Mouse (Mus musculus) heart, postnatal 0 days (tissue): Measurements from ENCODE around the gene Mark4. TPM values are rescaled to one million over a fixed set of nuclear protein-coding genes. Genes with fewer than 3 reads are reported as not detected.

Experiments
- ATAC-seq: fragments of 200-750 bp; cut with Nextera tagmentation; 2 replicates; pipeline ENCODE4 v1.8.0; 2017; ENCODE audit warnings: low read depth, moderate number of reproducible peaks, moderate library complexity; ENCODE audit not compliant: insufficient read depth
- DNase-seq: peaks from one replicate; pipeline ENCODE4 v3.0.0-alpha.2; 2016; ENCODE audit warnings: low spot score
- H3K27ac ChIP-seq: fragments of 300-500 bp; sonication (generic); 2 replicates; pipeline ENCODE4 v1.5.1; 2014; ENCODE audit warnings: low read depth, mild to moderate bottlenecking
- H3K27me3 ChIP-seq: fragments of 300-500 bp; sonication (generic); 2 replicates; pipeline ENCODE4 v1.6.1; 2014; ENCODE audit warnings: low read length, mixed read lengths; ENCODE audit not compliant: control insufficient read depth, insufficient read depth
- H3K36me3 ChIP-seq: fragments of 300-500 bp; sonication (generic); replicated peaks from 2 replicates; pipeline ENCODE4 v1.6.1; 2014; ENCODE audit warnings: low read length, mixed read lengths; ENCODE audit not compliant: control insufficient read depth, insufficient read depth
- H3K4me1 ChIP-seq: fragments of 300-500 bp; sonication (generic); 2 replicates; pipeline ENCODE4 v1.6.1; 2014; ENCODE audit warnings: antibody characterized with exemption; ENCODE audit not compliant: control insufficient read depth, insufficient read depth
- H3K4me2 ChIP-seq: fragments of 300-500 bp; sonication (generic); 2 replicates; pipeline ENCODE4 v1.6.1; 2014; ENCODE audit warnings: low read depth, mild to moderate bottlenecking, low read length, moderate library complexity
- H3K4me3 ChIP-seq: fragments of 300-500 bp; sonication (generic); 2 replicates; pipeline ENCODE4 v1.5.1; 2014; ENCODE audit warnings: low read depth, low read length
- H3K9ac ChIP-seq: fragments of 300-500 bp; sonication (generic); replicated peaks from 2 replicates; pipeline ENCODE4 v1.6.1; 2014; ENCODE audit warnings: low read depth, low read length, mixed read lengths
- H3K9me3 ChIP-seq: fragments of 300-500 bp; sonication (generic); replicated peaks from 2 replicates; pipeline ENCODE4 v1.6.1; 2016; ENCODE audit warnings: low read length; ENCODE audit not compliant: control insufficient read depth
- CTCF ChIP-seq: IDR thresholded peaks from 2 replicates; pipeline ENCODE4 v1.5.1; 2016; ENCODE audit warnings: antibody characterized with exemption, control low read depth, low read depth
- EP300 ChIP-seq: IDR thresholded peaks from 2 replicates; pipeline ENCODE4 v1.6.1; 2016; ENCODE audit warnings: antibody characterized with exemption, low read depth
- WGBS: fragments of 180-500 bp; shearing (Covaris S2); extraction: QIAGEN DNeasy Blood & Tissue Kit; methylation state at CpG from one replicate; pipeline ENCODE4 v1.1.7; 2014; 5-methylcytosine and 5-hydroxymethylcytosine counted together
- microRNA counts: library from miRNA; unstranded; fragments of <30 nt; microRNA quantifications from one replicate; lab custom pipeline; 2015
- microRNA-seq: library from miRNA; unstranded; fragments of <30 nt; microRNA quantifications from one replicate; pipeline ENCODE4, GENCODE M21; 2016
- polyA plus RNA-seq: library from polyadenylated mRNA; unstranded; fragments of >200 nt; fragmentation: Nextera tagmentation; extraction: Ambion mirVana; gene quantifications from 2 replicates; pipeline ENCODE4 v1.2.1, GENCODE M21; 2015
- total RNA-seq: library from RNA; depleted of rRNA; stranded (reverse); fragments of >200 nt; gene quantifications from 2 replicates; pipeline ENCODE4 v1.2.3, GENCODE M21; 2014; ENCODE audit warnings: low replicate concordance; rRNA removed

The Mark4 gene
- total and polyA plus RNA-seq, 2 experiments from 2014 or later = 5.6 to 26.4 TPM

GRCm38 (mm10) chr7:19378049-19378448 lies 80.6 kb downstream of the Mark4 start:
- no peak for TF ChIP-seq CTCF
- no peak for TF ChIP-seq EP300
- WGBS = 28% methylated on average over 8 of the region's 8 CpGs
- Histone ChIP-seq H3K4me3 (no peak overlapping the region), H3K4me1 (peaks cover 4% of the 10 kb centered on the region; the same call in 1 of the 2 replicates), H3K9me3 (no peaks in the 10 kb centered on the region), H3K36me3 (peaks cover 29% of the 10 kb centered on the region), H3K4me2 (no peak overlapping the region), H3K27me3 (no peaks in the 10 kb centered on the region), H3K27ac (peak overlapping the region; percentile 26), H3K9ac (no peak overlapping the region)
- DNase-seq (peak; percentile 9), ATAC-seq (no peak)

DNA sequence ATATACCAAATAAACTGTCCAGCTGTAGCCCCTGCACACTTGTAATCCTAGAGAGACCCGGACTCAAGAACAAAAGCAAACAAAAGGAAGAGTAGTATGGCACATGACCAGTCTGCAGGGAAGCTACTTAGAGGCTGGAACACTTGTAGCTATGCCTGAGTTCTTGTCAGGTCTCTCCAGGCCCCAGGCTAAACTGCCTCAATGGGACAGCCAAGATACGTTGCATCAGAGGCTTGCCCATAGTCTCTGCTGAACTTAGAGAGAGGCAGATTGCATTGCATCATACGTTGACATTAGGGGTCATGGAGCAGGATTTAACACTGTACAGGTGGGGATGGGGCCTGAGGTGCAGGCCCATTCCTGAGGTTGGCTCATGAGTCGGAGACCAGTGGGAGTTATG lies 82.6 kb downstream of the Mark4 start:
- peaks cover 43% of the 10 kb centered on the region for H3K36me3 ChIP-seq
- H3K27ac ChIP-seq = no peak overlapping the region
- no peak overlapping the region for H3K4me2 ChIP-seq
- H3K4me1 ChIP-seq = no peaks in the 10 kb centered on the region
- 84% methylated on average over 4 of the region's 4 CpGs for WGBS
- ATAC-seq = no peak
- TF ChIP-seq EP300 (no peak), CTCF (no peak)
- H3K4me3 ChIP-seq = no peak overlapping the region
- no peak for DNase-seq
- H3K9me3 ChIP-seq = no peaks in the 10 kb centered on the region
- no peaks in the 10 kb centered on the region for H3K27me3 ChIP-seq
- no peak overlapping the region for H3K9ac ChIP-seq

DNA sequence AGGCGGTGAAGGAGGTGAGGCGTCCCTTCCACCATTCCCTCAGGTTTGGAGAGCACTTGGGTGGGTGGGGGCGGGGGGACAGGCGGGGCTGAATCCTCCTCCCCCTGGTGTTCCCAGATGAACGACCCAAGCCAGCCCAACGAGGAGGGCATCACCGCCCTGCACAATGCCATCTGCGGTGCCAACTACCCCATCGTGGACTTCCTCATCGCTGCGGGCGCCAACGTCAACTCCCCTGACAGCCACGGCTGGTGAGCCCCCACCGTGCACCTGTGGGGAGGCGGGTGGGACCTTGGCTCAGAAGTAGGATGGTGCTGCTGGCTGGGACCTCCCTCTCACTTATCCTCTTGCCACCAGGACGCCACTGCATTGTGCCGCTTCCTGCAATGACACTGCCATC lies 83.3 kb downstream of the Mark4 start:
- no peak for DNase-seq
- no peak overlapping the region for H3K27ac ChIP-seq
- no peaks in the 10 kb centered on the region for H3K4me1 ChIP-seq
- WGBS = 77% methylated on average over 16 of the region's 18 CpGs
- no peak overlapping the region for H3K9ac ChIP-seq
- peaks cover 47% of the 10 kb centered on the region for H3K36me3 ChIP-seq
- H3K9me3 ChIP-seq = no peaks in the 10 kb centered on the region
- ATAC-seq = no peak
- H3K4me2 ChIP-seq = no peak overlapping the region
- H3K4me3 ChIP-seq = no peak overlapping the region
- TF ChIP-seq CTCF (no peak), EP300 (no peak)
- H3K27me3 ChIP-seq = no peaks in the 10 kb centered on the region

MicroRNA genes within 50 kb of the gene (microRNA counts, 519-probe panel; counts per million panel counts)
- not detected for microRNA mmu-miR-343 (lab: Ali Mortazavi, UCI)

Small RNA genes within 50 kb of the gene (microRNA-seq; reads per million reads assigned to microRNA genes)
- not detected for gene Mir343

Other genes starting within 250 kb of the Mark4 start
- gene Gpr4, start 246.3 kb downstream of the Mark4 start, total RNA-seq = 3.5 and 10.6 TPM in 2 replicates
- 3.6 TPM in 2 replicates for gene Gpr4, start 246.3 kb downstream of the Mark4 start, polyA plus RNA-seq
- 52.9 and 56.4 TPM in 2 replicates for gene Opa3, start 230.5 kb downstream of the Mark4 start, total RNA-seq
- 37.6 and 40.5 TPM in 2 replicates for gene Opa3, start 230.5 kb downstream of the Mark4 start, polyA plus RNA-seq
- 115 and 127 TPM in 2 replicates for gene Vasp, start 187.0 kb downstream of the Mark4 start, total RNA-seq
- gene Vasp, start 187.0 kb downstream of the Mark4 start, polyA plus RNA-seq = 67.7 and 72.2 TPM in 2 replicates
- not detected in 2 replicates for gene Ppm1n, start 178.8 kb downstream of the Mark4 start, total RNA-seq
- gene Ppm1n, start 178.8 kb downstream of the Mark4 start, polyA plus RNA-seq = 0.47 and 0.56 TPM in 2 replicates
- gene Rtn2, start 176.2 kb downstream of the Mark4 start, total RNA-seq = 80.7 and 108 TPM in 2 replicates
- 51.7 and 53.6 TPM in 2 replicates for gene Rtn2, start 176.2 kb downstream of the Mark4 start, polyA plus RNA-seq
- gene Fosb, start 148.8 kb downstream of the Mark4 start, total RNA-seq = 0.39 and 0.80 TPM in 2 replicates
- 0.05 and 0.10 TPM in 2 replicates for gene Fosb, start 148.8 kb downstream of the Mark4 start, polyA plus RNA-seq
- gene Ercc1, start 114.0 kb downstream of the Mark4 start, total RNA-seq = 26.2 and 40.5 TPM in 2 replicates
- gene Ercc1, start 114.0 kb downstream of the Mark4 start, polyA plus RNA-seq = 55.2 and 61.0 TPM in 2 replicates
- gene Cd3eap, start 99.3 kb downstream of the Mark4 start, total RNA-seq = 1.9 and 3.2 TPM in 2 replicates
- 11.1 and 11.7 TPM in 2 replicates for gene Cd3eap, start 99.3 kb downstream of the Mark4 start, polyA plus RNA-seq
- 11.8 and 13.5 TPM in 2 replicates for gene Ppp1r13l, start 99.1 kb downstream of the Mark4 start, total RNA-seq
- 12.0 and 14.0 TPM in 2 replicates for gene Ppp1r13l, start 99.1 kb downstream of the Mark4 start, polyA plus RNA-seq
- gene Ercc2, start 76.8 kb downstream of the Mark4 start, total RNA-seq = 20.4 and 30.8 TPM in 2 replicates
- 4.9 and 6.0 TPM in 2 replicates for gene Ercc2, start 76.8 kb downstream of the Mark4 start, polyA plus RNA-seq
- gene Klc3, start 54.7 kb downstream of the Mark4 start, total RNA-seq = 0.31 TPM in 1 of 2 replicates, not detected in the other
- 0.72 and 0.99 TPM in 2 replicates for gene Klc3, start 54.7 kb downstream of the Mark4 start, polyA plus RNA-seq
- 4,715 and 5,632 TPM in 2 replicates for gene Ckm, start 54.0 kb downstream of the Mark4 start, total RNA-seq
- gene Ckm, start 54.0 kb downstream of the Mark4 start, polyA plus RNA-seq = 4,516 and 4,665 TPM in 2 replicates
- gene Exoc3l2, start 4.5 kb upstream of the Mark4 start, total RNA-seq = 1.9 and 3.5 TPM in 2 replicates
- gene Exoc3l2, start 4.5 kb upstream of the Mark4 start, polyA plus RNA-seq = 0.49 and 0.62 TPM in 2 replicates
- 9.3 and 11.9 TPM in 2 replicates for gene Bloc1s3, start 49.5 kb upstream of the Mark4 start, total RNA-seq
- 1.2 TPM in 2 replicates for gene Bloc1s3, start 49.5 kb upstream of the Mark4 start, polyA plus RNA-seq
- 65.1 and 84.9 TPM in 2 replicates for gene Trappc6a, start 49.6 kb upstream of the Mark4 start, total RNA-seq
- 79.5 and 83.3 TPM in 2 replicates for gene Trappc6a, start 49.6 kb upstream of the Mark4 start, polyA plus RNA-seq
- not detected in 2 replicates for gene Nkpd1, start 59.0 kb upstream of the Mark4 start, total RNA-seq
- gene Nkpd1, start 59.0 kb upstream of the Mark4 start, polyA plus RNA-seq = not detected in 2 replicates
- gene Ppp1r37, start 104.3 kb upstream of the Mark4 start, total RNA-seq = 40.6 and 53.3 TPM in 2 replicates
- gene Ppp1r37, start 104.3 kb upstream of the Mark4 start, polyA plus RNA-seq = 11.4 and 12.6 TPM in 2 replicates
- gene Zfp296, start 118.5 kb upstream of the Mark4 start, total RNA-seq = 0.12 and 3.6 TPM in 2 replicates
- 0.12 and 0.15 TPM in 2 replicates for gene Zfp296, start 118.5 kb upstream of the Mark4 start, polyA plus RNA-seq
- gene Gemin7, start 118.8 kb upstream of the Mark4 start, total RNA-seq = 63.2 and 67.3 TPM in 2 replicates
- 114 and 115 TPM in 2 replicates for gene Gemin7, start 118.8 kb upstream of the Mark4 start, polyA plus RNA-seq
- gene Clasrp, start 145.7 kb upstream of the Mark4 start, total RNA-seq = 18.9 and 75.2 TPM in 2 replicates
- gene Clasrp, start 145.7 kb upstream of the Mark4 start, polyA plus RNA-seq = 13.4 and 17.5 TPM in 2 replicates
- 9.0 and 11.7 TPM in 2 replicates for gene Relb, start 170.6 kb upstream of the Mark4 start, total RNA-seq
- 6.5 and 7.2 TPM in 2 replicates for gene Relb, start 170.6 kb upstream of the Mark4 start, polyA plus RNA-seq
- 97.9 and 128 TPM in 2 replicates for gene Clptm1, start 206.2 kb upstream of the Mark4 start, total RNA-seq
- gene Clptm1, start 206.2 kb upstream of the Mark4 start, polyA plus RNA-seq = 68.5 and 71.5 TPM in 2 replicates
- not detected in 2 replicates for gene Apoc2, start 219.1 kb upstream of the Mark4 start, total RNA-seq
- 0.22 and 0.78 TPM in 2 replicates for gene Apoc2, start 219.1 kb upstream of the Mark4 start, polyA plus RNA-seq
- gene Gm44805, start 222.6 kb upstream of the Mark4 start, total RNA-seq = 0.31 TPM in 1 of 2 replicates, not detected in the other
- gene Gm44805, start 222.6 kb upstream of the Mark4 start, polyA plus RNA-seq = not detected in 2 replicates
- not detected in 2 replicates for gene Apoc4, start 222.7 kb upstream of the Mark4 start, total RNA-seq
- gene Apoc4, start 222.7 kb upstream of the Mark4 start, polyA plus RNA-seq = 0.18 TPM in 2 replicates
- not detected in 2 replicates for gene Apoc1, start 233.8 kb upstream of the Mark4 start, total RNA-seq
- gene Apoc1, start 233.8 kb upstream of the Mark4 start, polyA plus RNA-seq = 8.2 and 10.8 TPM in 2 replicates
- gene Apoe, start 240.4 kb upstream of the Mark4 start, total RNA-seq = 369 and 373 TPM in 2 replicates
- gene Apoe, start 240.4 kb upstream of the Mark4 start, polyA plus RNA-seq = 471 and 552 TPM in 2 replicates